Mouse (Mus musculus) B cell, adult 2 months (primary cell): ENCODE measurements around the gene Kidins220.
A peak's percentile ranks its signal among the peaks of the same experiment; 100 is the strongest.

ENCODE experiments used
- DNase-seq, 2 experiments: peaks; one replicate each; pipeline ENCODE4 v3.0.0; 2022

Kidins220 gene

DNA sequence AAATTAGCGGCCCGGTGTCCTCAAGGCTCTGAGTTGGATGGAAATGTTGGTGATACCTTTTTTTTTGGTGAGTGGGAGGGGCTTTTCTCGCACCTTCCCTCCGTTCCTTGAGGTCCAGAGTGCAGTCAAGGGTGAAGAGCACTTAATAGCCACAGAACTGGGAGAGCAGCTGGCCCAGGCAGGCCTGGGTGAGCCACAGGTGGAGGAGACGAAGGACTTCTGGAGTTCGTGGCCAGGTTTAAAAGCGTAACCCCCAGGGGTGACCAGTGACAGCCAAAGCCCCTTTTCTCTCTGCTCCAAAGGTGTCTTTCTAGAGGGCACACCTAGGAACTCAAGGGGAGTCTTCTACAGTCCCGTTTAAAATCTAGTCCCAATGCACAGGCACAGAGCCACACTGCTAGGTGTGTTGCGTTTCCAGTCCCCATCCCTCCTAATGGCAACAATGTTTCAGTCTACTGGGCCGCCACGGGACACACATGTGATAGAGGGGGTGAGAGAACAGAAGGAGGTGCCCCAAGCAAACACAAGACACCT is 118.6 kb downstream of the Kidins220 start:
- no peak for DNase-seq

DNA sequence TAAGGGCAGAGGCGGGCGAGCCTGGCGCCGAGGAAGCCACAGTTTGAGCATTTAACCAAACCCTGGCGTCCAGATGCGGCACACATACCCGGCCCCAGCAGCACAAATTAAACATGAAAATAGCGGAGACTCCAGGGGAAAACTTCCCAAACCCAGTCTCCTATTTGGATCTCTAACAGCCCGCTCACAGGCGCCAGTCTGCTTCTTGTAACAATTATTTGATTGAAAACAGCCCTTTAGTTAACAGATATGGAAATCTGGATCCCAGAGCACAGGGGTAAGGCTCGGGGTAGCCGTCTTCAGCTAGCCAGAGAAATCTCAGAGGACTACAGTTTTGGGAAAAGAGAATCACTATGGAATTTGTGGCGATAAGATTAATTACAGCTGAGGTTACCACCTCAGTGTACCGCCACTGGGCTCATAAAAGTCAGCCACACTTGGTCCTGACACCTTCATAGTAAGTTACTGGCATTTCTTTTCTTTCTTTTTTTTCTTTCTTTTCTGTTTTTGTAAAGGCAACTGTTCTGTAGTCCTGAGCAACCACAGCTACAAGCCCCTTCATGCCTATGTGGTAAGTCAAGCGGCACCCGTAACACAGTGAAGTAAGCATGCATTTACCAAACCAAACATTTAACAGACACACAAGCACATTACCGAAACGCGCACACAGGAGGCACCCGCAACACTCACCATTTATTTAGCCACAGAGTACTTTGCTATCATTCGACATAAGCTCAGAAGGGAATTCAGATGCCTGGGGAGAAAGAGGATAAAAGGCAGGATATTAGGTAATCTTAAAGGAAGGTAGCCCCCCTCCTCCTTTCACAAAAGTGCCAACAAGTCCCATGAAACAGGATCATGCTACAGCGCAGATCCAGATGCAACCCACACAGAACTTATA is 120.1 kb downstream of the Kidins220 start:
- peak; percentile 16 to 40 for DNase-seq

DNA sequence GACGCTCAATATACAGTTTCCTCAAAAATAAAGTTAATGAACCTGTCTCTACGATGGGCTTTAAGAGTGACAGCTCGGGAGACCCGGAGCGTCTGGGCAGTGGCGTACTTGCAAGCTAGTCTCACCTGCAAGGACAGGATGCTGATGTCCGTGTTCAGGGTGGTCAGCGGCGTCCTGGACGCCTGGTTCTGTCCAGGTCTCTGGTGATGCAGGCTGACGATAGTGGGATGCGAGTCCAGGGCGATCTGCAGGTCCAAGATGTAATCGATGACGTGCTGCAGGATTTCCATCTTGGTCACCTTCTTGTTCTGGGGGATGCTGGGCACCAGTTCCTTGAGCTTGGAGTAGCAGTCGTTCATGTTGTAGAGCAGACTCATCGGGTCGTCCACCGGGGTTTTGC is 120.8 kb downstream of the Kidins220 start:
- DNase-seq: peak in 1 of 2 experiments; percentile 33

DNA sequence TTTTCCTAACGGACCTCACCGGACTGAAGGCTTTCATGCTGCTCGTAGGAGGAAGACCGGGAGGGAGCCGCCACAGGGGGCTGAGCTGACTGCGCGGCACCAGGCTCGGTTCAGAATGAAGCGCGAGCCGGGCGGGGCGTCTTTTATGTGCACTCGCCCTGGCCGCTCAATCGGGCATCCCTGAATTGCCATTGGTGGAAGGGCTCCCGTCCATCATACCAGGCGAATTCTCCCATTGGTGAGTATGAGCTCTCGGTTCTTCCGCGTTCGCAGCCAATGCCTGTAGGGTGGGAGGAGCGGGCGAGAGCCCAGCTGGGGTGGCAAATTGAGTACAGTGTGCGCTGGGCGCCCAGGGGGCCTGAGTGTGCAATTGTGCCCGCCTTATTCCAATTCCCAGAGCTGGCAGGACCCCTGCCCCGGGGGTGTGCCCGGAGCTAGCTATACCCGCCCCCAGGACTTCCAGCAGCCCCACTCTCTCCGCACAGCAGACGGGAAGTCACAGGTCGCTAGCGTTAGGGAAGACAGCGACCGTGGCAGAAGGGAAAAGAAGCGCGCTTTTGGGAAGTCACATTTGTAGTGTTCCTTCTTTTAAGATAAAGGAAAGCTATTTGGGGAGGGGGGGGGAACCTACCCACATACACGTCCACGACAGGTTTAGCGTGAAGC is 121.4 kb downstream of the Kidins220 start:
- peak; percentile 88 to 91 for DNase-seq

DNA sequence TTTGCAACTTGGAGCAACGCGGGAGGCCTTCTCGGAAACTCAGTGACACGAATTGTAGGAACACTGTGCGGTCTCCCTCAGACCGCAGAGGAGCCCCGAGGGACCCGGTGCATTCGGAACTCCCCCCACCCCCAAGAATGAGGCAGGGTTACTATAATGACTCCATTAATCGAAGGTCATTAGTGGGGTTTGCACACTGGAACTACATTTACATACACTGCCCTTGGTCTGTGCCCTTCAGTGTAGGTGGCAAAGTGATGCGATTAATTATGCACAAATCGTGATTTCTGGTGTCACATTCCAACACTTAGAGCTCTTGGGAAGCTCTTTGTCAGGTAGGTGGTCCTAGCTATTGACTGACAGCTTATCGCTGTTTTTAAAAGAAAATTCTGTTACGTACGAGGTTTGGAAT is 121.9 kb downstream of the Kidins220 start:
- DNase-seq: peak; percentile 28 to 34

DNA sequence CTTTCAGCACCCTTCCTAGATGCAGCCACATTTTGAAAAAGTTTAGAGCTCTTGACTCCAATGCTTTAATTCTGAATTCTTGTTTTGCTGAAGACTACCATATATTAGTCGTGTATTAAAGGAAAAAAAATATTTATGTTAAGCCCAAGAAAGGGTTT is 122.2 kb downstream of the Kidins220 start, which contains the start of gene Id2:
Gene Id2, minus strand, starts transcription at position 89 of the 158 bp plus-strand sequence.
- no peak for DNase-seq

DNA sequence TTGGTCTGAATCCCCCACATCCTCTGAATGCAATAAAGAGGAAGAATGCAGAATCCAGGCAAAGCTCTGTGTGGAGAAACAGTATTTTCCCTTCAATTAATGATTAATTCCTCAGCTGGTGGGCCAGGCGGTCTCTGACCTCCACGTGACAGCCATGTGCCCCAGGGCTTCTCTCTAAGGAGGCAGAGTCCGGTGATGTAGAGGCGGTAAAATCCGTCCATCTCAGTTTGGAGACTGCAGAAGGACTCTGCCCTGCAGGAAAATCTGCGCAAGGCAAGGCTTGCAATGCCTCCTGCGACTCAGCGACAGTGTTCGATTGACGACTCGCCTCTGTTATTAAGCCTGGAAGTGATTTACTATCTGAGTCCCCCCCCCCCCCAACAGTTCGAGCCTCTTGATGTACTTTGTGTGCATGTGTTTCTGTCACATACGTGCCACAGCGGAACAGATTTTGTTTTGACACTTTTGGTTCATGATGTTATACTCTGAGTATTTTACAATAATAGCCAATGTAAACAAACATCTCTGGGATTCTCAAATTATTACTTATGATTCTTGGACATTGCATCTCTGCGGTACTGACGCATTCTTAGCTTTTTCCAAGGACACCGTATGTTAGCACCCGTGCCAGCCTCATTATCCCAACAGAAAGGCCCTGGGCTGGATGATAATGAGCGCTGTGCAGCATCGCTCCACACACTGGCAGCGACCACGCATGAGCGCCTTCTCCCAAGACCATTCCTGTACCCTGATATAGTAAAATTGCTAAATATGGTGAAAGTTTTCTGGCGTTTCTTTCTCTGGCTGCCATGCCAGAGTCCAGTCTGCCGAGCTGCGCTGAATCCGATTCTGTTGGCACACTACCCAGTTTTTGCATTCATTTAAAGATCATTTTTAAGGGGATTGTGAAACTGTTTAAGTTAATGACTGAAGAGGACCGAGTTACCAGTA is 122.8 kb downstream of the Kidins220 start:
- peak; percentile 10 to 16 for DNase-seq

DNA sequence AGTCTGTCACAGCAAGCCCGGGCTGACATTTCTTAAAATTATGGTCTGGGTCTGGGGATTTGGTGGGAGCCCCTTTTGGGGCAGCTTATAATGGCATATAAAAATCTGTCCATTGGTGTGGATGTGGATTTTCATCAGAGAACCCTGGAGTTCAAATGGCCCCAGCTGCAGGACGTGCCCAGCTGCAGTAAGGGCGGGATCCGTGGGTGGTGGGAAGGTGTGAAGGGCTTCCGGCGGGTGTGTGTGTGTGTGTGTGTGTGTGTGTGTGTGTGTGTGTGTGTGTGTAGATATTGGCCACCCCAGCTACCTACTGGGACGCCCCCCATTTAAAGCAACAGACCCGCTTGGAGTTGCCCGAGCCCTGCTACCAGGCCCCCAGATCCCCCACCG is 123.4 kb downstream of the Kidins220 start:
- peak in 1 of 2 experiments; percentile 48 for DNase-seq

DNA sequence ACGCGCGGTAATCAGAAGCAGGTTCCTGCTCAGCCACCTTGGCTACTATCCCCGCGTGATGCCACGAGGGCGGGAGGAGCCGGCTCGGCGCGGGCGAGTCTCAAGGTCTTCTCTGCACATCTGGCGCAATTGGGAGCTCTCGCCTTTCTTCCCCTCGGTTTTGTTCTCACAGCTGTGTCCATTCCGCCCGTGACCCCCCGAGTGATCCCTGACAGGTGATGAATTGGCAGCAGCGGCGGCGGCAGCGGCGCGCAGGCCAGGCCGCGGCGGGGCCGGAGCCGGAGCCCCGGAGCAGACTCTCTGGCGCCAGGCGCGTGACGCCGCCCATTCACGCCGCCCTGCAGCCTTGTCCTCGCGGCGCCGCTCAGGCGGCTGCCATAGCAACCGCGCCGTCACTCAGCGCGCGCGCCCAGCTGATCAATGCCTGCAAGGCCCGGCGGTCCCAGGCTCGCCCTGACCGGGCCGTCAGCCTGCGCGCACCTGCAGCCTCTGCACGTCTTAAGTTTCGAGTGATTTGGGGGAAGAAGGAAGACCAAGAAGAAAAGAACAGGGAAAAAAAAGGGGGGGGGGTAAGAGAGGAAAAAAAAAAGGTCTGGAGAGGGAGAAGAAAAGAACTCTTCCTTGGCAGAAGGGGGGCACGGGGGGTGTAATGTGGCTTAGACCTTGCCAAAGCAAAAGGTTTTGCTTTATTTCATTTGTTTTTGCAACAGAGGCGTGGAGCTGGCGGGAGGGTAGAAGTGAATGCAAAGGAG is 124.0 kb downstream of the Kidins220 start:
- peak; percentile 78 to 79 for DNase-seq

DNA sequence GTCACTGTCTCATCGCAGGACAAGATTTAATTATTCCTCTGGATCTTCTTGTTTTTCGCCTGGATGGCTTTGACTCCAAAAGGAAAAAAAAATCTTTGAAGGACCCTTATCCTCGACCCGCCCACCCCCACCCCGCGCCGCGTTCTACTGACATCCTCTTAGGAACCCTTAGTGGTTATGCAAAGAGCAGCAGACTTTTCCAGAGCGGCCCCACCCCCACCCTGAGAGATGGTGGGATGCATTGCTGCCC is 124.5 kb downstream of the Kidins220 start:
- no peak for DNase-seq

DNA sequence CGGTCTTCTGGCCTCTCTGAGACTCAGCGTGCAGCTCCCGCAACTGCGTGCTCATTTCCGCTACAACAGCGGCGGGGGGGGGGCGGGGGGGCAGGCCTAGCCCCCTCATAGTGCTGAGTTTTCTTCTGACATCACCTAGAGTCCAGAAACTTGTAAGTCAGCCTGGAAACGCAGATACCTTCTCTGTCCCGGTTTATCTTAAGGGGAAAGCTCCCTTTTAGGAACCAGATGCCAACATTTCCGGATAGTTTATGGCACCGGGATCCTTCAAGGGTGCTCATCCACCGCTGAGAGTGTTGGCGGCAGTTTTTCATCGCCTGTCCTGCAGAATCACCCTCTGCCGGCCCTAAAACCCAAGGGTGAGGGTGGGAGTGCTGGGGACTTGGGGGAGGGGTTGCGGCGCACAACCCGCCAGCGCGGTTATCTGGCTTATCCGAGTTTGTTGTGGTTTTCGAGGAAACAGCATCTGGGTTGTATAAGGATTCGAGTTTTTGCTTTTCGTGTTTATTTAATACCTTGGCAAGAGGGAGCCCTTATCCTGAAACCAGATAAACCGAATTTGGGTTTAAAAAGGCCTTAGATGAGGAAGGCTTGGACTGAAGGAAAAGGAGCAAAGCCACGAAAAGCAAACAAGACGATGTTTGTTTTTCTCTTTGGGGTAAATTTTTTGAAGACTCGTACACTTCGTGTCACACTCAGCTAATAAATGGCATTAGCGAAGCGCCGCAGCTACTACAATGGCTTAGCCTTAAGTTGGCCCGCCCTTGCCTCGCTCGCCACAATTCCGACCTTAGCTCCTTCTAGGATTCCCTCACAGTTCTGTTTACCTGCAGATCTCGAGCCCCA is 125.1 kb downstream of the Kidins220 start:
- peak; percentile 23 for DNase-seq

DNA sequence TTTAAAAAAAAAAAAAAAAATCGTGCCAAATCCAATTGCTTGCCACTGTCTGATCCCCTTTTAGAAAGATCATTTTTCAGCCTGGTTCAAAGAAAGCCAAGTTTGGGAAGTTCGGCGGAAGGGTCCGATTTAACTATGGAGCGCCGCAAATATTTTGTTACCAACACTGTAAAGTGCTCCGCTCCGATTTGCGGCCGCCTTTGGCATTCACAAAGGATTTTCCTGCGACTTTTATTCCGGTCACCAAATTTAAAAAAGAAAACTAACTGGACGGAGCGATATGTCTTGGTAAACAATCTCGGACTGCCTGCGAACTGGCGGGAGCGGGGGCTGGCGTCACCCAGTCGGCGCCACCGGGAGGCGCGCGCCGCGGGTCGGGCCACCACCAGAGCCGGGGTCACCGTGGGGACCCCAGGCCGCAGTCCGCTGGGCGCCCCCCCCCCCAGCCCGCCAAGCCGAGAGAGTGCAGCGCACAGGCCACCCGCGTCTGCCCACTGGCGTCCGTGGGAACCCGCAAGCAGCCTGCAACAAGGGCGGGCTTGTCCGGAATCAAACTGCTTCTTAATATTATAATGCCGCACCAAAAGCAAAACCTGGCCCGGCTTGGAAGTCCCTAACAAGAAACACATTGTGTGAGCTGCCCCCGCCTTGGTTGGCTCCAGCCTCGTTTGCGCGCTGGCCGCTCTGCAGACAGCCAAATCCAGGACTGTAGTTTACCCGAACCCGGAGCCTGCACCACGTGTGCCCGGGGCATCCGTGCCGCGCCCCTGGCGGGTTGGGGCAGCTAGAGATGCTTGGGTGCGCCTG is 125.9 kb downstream of the Kidins220 start:
- peak; percentile 34 to 37 for DNase-seq

DNA sequence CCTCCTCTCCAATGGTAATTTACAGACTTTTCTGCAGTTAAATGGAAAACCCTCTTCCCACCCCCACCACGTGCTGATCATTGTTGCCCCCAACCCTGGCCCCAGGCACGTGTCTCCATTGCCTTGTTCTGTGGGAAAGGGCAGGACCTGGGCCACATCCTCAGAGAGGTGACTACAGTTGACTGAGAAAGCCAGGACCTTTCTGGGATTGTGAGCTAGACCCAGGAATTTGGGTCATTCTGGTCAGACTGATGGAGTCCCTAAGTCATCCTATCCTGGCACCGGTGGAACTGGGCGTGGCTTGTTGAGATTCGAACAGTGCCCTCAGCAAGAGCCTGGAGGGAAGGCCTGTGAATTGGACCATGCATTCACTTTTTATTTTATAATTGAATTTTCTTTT is 126.7 kb downstream of the Kidins220 start:
- no peak for DNase-seq

DNA sequence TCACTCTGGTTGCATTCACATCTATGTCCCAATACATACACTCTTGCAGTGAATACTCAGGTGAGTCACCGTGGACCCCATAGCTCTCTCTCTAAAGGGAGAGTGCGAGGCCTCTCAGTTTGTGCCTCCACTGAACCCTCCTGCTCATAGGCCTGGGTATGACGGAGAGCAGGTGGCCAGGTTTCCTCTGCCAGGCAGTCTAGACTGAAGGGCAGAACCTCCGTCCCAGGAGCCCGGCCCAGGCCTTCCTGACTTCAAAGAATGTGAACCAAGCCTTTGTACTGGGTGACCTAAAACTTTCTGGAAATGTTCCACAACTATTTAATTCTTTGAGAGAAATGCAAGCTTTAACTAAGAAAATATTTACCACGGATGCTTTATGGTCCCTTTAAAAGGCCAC is 129.2 kb downstream of the Kidins220 start:
- no peak for DNase-seq

DNA sequence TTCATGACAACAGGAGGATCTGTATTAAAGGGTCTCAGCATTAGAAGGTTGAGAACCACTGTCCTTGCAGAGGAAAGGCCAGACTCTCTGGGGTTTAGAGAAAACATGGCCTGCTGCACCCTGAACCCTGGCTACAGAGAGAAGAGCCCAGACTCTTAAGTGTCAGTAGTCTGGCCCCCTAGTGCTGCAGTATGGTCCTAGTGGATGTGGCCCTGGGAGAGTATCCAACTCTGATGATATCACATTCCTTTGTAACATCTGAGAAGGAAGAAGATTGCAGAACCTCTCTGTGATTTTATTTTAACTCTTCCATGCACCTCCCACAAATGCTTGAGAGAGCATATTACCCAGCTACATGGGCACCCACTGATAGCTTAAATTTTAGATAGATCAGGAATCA is 129.8 kb downstream of the Kidins220 start:
- DNase-seq: no peak

DNA sequence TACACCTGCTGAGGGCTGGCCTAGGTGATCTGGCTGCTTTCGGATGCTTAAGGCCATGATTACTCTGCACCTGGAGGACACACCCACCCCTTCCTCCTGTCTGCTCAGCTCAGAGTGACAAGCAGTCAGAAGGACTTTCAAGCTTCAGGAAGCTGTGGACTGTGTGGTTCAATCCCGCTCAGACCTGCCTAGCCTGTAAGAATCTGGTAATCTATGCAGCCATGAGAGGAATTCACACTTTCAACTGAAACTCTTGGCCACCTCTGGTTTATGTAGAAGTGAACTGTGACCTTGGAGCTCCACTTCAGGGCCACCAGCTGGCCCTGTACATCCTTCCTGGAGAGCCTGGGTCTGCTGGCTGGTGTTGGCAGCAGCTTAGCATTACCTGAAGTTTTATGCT is 134.1 kb downstream of the Kidins220 start:
- no peak for DNase-seq

DNA sequence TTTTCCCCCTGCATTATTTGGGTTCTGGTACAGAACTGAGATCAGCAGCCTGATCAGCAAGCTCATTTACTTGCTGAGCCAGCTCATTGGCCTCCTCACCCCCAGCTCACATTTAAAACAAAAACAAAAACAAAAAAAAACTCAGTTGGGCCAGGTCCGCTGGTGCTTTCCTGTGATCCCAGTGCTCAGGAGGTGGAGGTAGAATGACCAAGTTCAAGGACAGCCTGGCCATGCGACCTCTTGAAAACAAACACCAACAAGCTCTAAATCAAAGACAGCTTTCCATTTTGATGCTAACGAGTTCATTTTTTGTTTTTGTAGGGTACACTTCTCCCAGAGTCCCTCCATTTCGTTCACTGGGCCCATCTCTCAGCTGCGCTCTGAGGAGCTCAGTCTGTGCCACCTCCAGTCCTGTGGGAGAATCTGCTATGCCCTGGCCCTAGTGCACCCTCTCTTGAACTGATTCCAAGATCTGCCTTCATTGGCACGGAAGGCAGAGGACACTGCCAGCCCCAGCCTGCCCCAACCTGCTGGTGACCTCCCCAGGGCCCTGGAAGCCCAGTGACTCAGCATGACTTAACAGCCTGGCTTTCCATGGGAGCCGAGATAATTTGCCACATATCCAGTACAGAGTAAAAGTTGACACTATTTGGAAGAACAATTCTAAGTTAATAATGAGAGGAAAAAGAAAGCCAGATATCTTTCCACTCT is 135.4 kb downstream of the Kidins220 start:
- no peak for DNase-seq

DNA sequence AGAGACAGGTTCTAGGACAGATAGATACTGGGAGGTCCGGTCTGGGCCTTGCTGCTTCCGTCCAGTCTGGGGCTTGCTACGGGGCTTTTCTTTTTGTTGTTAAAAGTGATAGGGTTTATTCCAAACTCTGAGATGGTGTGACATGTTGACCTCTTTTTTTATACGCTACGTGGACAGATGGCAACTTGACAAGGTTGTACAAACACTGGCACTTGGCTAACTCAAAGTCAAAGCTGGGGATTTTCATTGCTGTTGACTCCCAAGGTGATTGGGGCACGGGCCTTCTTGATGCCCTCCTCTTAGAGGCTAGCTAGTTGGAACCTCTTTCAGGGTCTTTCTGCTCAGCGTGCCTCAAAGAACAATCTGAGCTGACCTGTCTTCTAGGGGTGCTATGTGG is 136.0 kb downstream of the Kidins220 start:
- no peak for DNase-seq
